Mouse (Mus musculus): ENCODE measurements around the gene Tmem229b. TPM values are rescaled to one million over a fixed set of nuclear protein-coding genes. Genes with fewer than 3 reads are reported as not detected.
"Not testable (repeated sequence)": the region's sequence is repeated elsewhere in the genome, so short reads cannot be mapped to it uniquely, and the experiment has no call there.

Tmem229b gene
- polyA plus RNA-seq, 1 experiment from 2014 or later = 3.4 TPM

DNA sequence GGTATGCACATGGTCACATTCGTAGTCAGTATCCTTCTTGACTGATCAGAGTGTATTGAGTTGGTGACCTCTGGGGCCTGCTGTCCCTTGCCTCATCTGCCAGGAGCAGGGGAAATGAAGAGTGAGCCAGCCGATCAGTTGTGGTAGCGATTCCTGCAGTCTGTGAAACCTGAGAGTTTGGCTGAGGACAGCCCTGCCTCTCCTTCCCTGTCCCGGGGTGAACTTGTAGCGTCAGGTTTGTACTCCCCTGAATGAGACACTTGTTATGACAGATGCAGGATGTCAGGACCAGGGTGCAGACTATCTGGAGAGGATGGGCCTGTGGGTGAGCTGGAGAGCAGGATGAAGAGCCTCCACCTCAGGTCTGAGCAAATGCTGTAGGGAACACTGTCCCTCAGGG, 59.8 kb downstream of the Tmem229b start:
- WGBS = 58% methylated on average over 5 of the region's 5 CpGs
- Histone ChIP-seq H3K36me3 (no peaks in the 10 kb centered on the region), H3K9me3 (no peaks in the 10 kb centered on the region), H3K4me2 (no peak overlapping the region), H3K9ac (replicated peaks) (no peak overlapping the region), H3K4me1 (replicated peaks) (no peaks in the 10 kb centered on the region), H3K4me3 (replicated peaks) (no peak overlapping the region), H3K27me3 (no peaks in the 10 kb centered on the region), H3K27ac (no peak overlapping the region)
- no peak for ATAC-seq (ENCODE audit: insufficient number of reproducible peaks, insufficient read depth, low FRiP score, low TSS enrichment, low read depth)

DNA sequence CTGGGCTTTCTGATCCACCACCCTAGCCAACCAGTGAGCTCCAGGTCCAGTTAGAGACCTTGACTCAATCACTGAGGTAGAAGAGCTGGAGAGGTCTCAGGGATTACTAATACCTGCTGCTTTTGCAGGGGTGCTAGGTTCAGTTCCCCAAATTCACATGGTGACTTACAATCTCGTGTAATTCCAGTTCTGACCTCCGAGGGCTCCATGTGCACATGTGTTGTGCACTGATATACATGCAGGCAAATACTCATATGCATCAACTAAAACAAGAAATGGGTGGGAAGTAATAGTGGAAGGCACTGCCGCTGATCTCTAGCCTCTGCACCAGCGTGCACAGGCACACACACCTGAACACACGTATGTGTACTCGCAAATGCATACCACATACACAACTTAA, 60.3 kb downstream of the Tmem229b start:
- H3K4me2 ChIP-seq = no peak overlapping the region
- H3K4me1 ChIP-seq (replicated peaks) = no peaks in the 10 kb centered on the region
- 88% methylated on average over 6 of the region's 6 CpGs for WGBS
- H3K27ac ChIP-seq = no peak overlapping the region
- no peaks in the 10 kb centered on the region for H3K36me3 ChIP-seq
- H3K4me3 ChIP-seq (replicated peaks) = no peak overlapping the region
- no peaks in the 10 kb centered on the region for H3K9me3 ChIP-seq
- no peak overlapping the region for H3K9ac ChIP-seq (replicated peaks)
- ATAC-seq (ENCODE audit: insufficient number of reproducible peaks, insufficient read depth, low FRiP score, low TSS enrichment, low read depth) = no peak
- H3K27me3 ChIP-seq = no peaks in the 10 kb centered on the region

DNA sequence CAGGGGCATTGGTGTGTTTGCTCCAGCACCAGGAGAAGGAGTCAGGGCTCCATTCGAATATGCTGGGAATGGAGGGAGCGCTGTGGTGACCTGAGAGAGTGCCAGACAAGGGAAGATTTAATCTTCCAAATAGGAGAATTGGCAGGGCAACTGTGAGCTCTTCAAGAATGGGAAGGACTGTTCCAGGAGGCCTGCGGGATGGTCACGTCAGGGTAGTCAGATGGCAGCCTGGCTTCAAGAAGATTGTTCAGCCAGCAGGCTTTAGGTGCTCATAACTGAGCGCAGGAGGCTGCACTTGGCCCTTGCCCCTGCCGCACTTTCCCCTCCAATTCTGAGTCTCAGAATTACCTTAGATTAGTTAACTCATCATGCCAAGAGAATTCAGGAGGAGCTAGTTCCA, 64.5 kb downstream of the Tmem229b start:
- Histone ChIP-seq H3K27me3 (no peaks in the 10 kb centered on the region), H3K4me1 (replicated peaks) (no peaks in the 10 kb centered on the region), H3K9ac (replicated peaks) (no peak overlapping the region), H3K36me3 (no peaks in the 10 kb centered on the region), H3K9me3 (no peaks in the 10 kb centered on the region), H3K4me2 (no peak overlapping the region), H3K27ac (no peak overlapping the region), H3K4me3 (replicated peaks) (no peak overlapping the region)
- WGBS = 87% methylated on average over 6 of the region's 6 CpGs
- no peak for ATAC-seq (ENCODE audit: insufficient number of reproducible peaks, insufficient read depth, low FRiP score, low TSS enrichment, low read depth)

DNA sequence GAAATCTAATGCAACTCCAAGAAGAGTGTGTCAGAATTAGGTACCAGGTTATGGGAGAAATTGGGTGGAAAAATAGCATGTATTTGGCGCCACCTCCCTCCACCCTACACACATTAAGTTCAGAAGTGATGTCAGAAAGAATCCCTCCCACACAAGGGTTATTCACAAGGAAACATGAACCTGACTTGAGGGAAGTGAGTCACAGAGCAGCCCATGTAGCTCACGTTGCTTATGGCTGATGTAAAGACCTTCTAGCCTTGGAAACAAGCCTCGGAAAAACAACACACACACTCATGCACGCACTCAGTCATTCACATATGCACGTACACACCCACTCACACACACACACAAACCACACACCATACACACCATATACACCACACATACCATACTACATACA, 67.3 kb downstream of the Tmem229b start:
- Histone ChIP-seq H3K4me2 (no peak overlapping the region), H3K4me3 (replicated peaks) (no peak overlapping the region), H3K4me1 (replicated peaks) (no peaks in the 10 kb centered on the region), H3K27ac (no peak overlapping the region), H3K9ac (replicated peaks) (no peak overlapping the region), H3K27me3 (no peaks in the 10 kb centered on the region), H3K9me3 (no peaks in the 10 kb centered on the region), H3K36me3 (no peaks in the 10 kb centered on the region)
- no peak for ATAC-seq (ENCODE audit: insufficient number of reproducible peaks, insufficient read depth, low FRiP score, low TSS enrichment, low read depth)
- 86% methylated on average over 5 of the region's 5 CpGs for WGBS

DNA sequence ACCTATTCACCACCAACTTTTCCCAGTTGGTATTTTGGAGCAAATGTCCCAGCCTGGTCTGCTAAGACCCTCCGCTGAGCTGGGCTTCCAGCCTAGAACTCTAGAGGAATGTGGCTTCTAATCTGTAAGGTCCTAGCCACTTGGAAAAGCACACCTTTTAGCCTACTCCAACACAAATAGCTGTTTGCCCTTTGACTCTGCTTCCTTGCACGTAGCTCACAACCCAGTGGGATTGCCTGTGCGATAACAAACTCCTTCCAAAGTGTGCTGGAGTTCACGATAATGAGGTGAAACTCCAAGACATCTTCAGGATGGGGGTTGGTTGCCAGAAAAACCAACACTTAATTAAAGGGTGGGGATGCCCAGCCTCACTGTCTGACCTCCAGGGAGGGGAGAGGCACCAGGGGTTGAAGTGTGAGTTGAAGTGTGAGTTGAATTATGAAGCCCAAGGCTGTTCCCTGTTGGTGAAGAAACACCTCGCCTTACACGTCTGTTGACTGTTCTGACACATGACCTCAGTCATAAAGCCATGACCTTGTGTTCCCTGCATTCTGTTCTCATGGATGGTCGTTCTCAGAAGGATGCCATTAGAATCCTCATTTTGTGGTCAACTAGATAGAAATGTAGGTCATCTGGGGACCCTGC, 67.9 kb downstream of the Tmem229b start:
- ATAC-seq (ENCODE audit: insufficient number of reproducible peaks, insufficient read depth, low FRiP score, low TSS enrichment, low read depth) = no peak
- Histone ChIP-seq H3K4me3 (replicated peaks) (no peak overlapping the region), H3K27ac (no peak overlapping the region), H3K4me2 (no peak overlapping the region), H3K9me3 (no peaks in the 10 kb centered on the region), H3K9ac (replicated peaks) (no peak overlapping the region), H3K27me3 (no peaks in the 10 kb centered on the region), H3K4me1 (replicated peaks) (no peaks in the 10 kb centered on the region), H3K36me3 (no peaks in the 10 kb centered on the region)
- 57% methylated on average over 7 of the region's 7 CpGs for WGBS

DNA sequence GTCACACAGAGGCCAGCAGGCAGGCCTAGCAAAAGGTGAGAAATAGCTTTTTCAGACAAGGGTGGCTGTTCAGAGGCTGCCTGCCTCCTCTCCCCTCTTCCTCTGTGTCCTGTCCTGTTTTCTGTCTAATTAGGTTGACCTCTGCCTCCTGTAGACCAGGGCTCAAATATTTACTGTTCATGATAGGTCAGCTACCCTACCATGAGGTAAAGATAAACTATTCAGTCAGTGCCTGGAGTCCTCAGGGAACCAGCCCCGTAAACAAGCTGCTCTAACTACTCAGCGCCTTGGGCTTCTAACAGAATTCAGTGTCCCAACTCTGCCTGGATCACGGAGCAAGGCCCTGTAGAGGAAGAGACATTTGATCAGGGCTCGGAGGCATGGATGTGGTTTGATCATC, 70.9 kb downstream of the Tmem229b start:
- ATAC-seq (ENCODE audit: insufficient number of reproducible peaks, insufficient read depth, low FRiP score, low TSS enrichment, low read depth) = no peak
- H3K27me3 ChIP-seq = no peaks in the 10 kb centered on the region

DNA sequence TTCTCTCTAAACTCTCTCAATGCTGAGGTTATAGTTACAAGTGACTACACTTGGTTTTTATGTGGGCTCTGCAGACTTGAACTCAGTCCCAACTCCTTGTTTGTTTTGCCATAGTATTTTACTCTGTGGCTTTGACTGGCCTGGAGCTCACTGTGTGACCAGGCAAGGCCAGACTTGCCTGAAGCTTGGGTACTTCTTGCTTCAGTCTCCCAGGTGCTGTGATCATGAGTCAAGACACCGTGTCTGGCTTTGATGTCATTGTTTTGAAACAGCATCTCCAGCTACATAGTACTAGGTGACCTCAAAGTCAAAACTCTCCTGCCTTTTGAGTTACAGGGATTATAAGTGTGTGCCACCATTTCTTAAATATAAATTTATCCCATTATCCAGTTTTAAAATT, 77.5 kb downstream of the Tmem229b start:
- no peak overlapping the region for H3K4me3 ChIP-seq (replicated peaks)
- WGBS = 74% methylated on average over 1 of the region's 1 CpGs

More for the DNA sequence above, 70.9 kb downstream of the Tmem229b start:
- no peak overlapping the region for H3K9ac ChIP-seq (replicated peaks)
- no peak overlapping the region for H3K4me2 ChIP-seq
- WGBS = 44% methylated on average over 4 of the region's 4 CpGs
- no peaks in the 10 kb centered on the region for H3K9me3 ChIP-seq
- H3K4me3 ChIP-seq (replicated peaks) = no peak overlapping the region
- no peak overlapping the region for H3K27ac ChIP-seq
- no peaks in the 10 kb centered on the region for H3K36me3 ChIP-seq
- no peaks in the 10 kb centered on the region for H3K4me1 ChIP-seq (replicated peaks)

DNA sequence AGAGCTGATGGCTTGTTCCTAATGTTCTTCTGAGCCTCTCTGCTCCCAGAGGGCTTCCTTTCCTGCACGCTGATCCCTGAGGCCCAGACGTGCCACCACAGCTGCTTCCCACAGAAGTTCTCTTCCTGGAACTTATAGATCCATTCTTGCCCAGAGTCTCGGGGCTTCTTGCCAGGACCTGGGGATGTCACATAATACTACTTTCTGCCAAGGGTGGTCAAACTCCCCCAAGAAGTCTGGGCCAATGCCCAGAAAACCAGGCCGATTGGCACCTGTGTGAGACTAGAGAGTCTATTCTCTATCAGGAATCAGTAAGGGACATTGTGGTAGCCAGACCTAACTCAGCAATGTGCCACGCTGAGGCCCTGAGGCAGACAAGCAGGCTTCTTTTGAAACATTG, 80.1 kb downstream of the Tmem229b start:
- Histone ChIP-seq H3K4me3 (replicated peaks) (no peak overlapping the region), H3K4me2 (no peak overlapping the region), H3K36me3 (no peaks in the 10 kb centered on the region), H3K27ac (no peak overlapping the region), H3K27me3 (no peaks in the 10 kb centered on the region), H3K9ac (replicated peaks) (no peak overlapping the region), H3K4me1 (replicated peaks) (no peaks in the 10 kb centered on the region), H3K9me3 (no peaks in the 10 kb centered on the region)
- WGBS = 78% methylated on average over 5 of the region's 5 CpGs
- ATAC-seq (ENCODE audit: insufficient number of reproducible peaks, insufficient read depth, low FRiP score, low TSS enrichment, low read depth) = no peak

More for the DNA sequence above, 77.5 kb downstream of the Tmem229b start:
- Histone ChIP-seq H3K4me2 (no peak overlapping the region), H3K9ac (replicated peaks) (no peak overlapping the region), H3K27ac (no peak overlapping the region), H3K36me3 (no peaks in the 10 kb centered on the region), H3K27me3 (no peaks in the 10 kb centered on the region), H3K4me1 (replicated peaks) (no peaks in the 10 kb centered on the region), H3K9me3 (no peaks in the 10 kb centered on the region)
- ATAC-seq (ENCODE audit: insufficient number of reproducible peaks, insufficient read depth, low FRiP score, low TSS enrichment, low read depth) = no peak

DNA sequence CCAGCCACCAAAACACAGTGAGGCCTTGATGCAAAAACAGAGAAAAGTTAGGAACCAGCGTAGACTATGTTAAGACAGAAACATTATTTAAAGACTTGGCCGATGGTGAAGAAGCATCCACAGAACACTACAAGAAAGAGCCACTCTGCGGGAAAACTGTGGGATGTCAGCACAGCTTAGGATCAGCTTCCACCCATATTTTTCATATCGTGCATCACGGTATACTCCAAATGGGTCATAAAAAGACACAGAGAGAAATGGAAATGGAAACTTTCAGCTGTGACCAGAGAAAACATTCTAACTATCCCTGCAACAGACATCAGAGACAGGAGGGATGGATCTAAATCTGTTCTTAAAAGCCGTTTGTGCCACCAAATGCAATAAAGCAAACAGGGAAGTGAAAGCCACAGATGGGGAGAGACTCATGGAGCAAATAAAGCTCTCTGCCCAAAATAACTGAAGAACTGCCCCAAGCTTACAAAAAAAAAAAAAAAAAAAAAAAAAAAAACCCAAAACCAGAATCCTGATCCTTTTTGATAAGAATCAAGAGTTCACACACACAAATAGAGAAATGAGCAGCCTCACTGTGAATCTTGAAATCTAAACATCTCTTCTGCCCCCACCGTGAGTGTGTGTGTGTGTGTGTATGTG, 83.8 kb downstream of the Tmem229b start:
- Histone ChIP-seq H3K27me3 (no peaks in the 10 kb centered on the region), H3K9ac (replicated peaks) (no peak overlapping the region), H3K27ac (no peak overlapping the region), H3K4me2 (no peak overlapping the region), H3K36me3 (no peaks in the 10 kb centered on the region), H3K4me1 (replicated peaks) (0 out of 2 replicates have a peak, but pooled peaks cover 3% of the 10 kb centered on the region), H3K9me3 (no peaks in the 10 kb centered on the region), H3K4me3 (replicated peaks) (no peak overlapping the region)
- 83% methylated on average over 7 of the region's 7 CpGs for WGBS
- ATAC-seq (ENCODE audit: insufficient number of reproducible peaks, insufficient read depth, low FRiP score, low TSS enrichment, low read depth) = no peak

DNA sequence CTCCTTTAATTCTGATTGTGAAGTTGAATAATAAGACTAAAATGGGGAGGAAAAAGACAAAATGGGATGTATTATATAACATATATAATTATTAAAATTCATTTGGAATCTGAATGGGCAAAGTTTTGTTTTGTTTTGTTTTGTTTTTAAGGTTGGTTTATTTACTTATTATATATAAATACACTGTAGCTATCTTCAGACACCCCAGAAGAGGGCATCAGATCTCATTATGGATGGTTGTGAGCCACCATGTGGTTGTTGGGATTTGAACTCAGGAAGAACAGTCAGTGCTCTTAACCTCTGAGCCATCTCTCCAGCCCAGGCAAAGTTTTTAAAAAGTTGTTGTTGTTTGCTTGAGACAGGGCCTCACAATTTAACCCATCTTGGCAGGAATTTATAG, 84.5 kb downstream of the Tmem229b start:
- not testable (repeated sequence) for H3K9me3 ChIP-seq; H3K4me1 ChIP-seq (replicated peaks); H3K4me3 ChIP-seq (replicated peaks); H3K4me2 ChIP-seq; H3K36me3 ChIP-seq; H3K27me3 ChIP-seq; H3K27ac ChIP-seq; ATAC-seq (ENCODE audit: insufficient number of reproducible peaks, insufficient read depth, low FRiP score, low TSS enrichment, low read depth); H3K9ac ChIP-seq (replicated peaks)

DNA sequence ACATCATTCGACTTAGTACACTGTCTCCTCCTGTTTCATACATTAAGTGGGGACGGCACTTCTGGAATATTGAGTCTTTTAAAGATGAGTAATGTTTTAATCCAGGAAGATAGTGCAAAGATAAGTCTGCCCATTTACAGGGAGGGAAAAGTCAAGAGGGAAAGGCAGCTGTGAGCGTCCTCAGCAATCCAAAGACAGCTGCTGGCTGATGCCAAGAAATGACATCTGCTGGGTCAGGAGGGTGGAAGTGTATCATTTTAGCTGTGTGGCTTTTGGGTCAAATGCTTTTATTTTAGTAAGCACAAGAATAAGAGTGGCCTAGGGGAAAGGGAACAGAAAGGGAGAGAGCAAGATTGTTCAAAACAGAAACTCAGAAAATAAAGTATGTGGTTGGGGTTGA, 85.4 kb downstream of the Tmem229b start:
- Histone ChIP-seq H3K4me1 (replicated peaks) (0 out of 2 replicates have a peak, but pooled peaks cover 3% of the 10 kb centered on the region), H3K9ac (replicated peaks) (no peak overlapping the region), H3K27me3 (no peaks in the 10 kb centered on the region), H3K27ac (no peak overlapping the region), H3K4me2 (no peak overlapping the region), H3K9me3 (no peaks in the 10 kb centered on the region), H3K36me3 (no peaks in the 10 kb centered on the region), H3K4me3 (replicated peaks) (no peak overlapping the region)
- ATAC-seq (ENCODE audit: insufficient number of reproducible peaks, insufficient read depth, low FRiP score, low TSS enrichment, low read depth) = no peak
- WGBS = 81% methylated on average over 3 of the region's 3 CpGs

DNA sequence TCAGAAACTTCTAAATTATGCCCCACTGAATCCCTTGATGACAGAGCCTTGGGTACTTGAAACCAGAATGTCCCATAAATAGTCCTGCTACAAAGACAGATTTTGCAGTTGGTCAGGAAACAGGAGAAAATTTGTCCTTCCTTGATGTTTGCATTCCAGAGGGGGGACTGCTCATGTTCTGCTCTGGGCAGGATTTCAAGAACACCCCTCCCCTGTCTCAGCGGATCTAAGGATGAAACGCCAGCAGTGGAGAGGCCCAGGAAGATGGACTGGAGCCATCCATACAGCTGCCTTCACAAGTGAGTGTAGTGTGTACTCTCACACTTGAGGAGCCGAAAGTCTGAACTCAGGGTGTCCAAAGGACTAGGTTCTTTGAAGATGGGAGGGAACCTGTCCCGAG, 86.0 kb downstream of the Tmem229b start:
- H3K27me3 ChIP-seq = no peaks in the 10 kb centered on the region
- H3K4me3 ChIP-seq (replicated peaks) = no peak overlapping the region
- H3K4me1 ChIP-seq (replicated peaks) = 0 out of 2 replicates have a peak, but pooled peaks cover 3% of the 10 kb centered on the region
- H3K36me3 ChIP-seq = no peaks in the 10 kb centered on the region
- no peaks in the 10 kb centered on the region for H3K9me3 ChIP-seq
- no peak for ATAC-seq (ENCODE audit: insufficient number of reproducible peaks, insufficient read depth, low FRiP score, low TSS enrichment, low read depth)
- no peak overlapping the region for H3K9ac ChIP-seq (replicated peaks)
- no peak overlapping the region for H3K4me2 ChIP-seq
- 72% methylated on average over 4 of the region's 4 CpGs for WGBS
- H3K27ac ChIP-seq = no peak overlapping the region
